Mouse (Mus musculus): ENCODE data around the gene Rnf144a.

Rnf144a gene

DNA sequence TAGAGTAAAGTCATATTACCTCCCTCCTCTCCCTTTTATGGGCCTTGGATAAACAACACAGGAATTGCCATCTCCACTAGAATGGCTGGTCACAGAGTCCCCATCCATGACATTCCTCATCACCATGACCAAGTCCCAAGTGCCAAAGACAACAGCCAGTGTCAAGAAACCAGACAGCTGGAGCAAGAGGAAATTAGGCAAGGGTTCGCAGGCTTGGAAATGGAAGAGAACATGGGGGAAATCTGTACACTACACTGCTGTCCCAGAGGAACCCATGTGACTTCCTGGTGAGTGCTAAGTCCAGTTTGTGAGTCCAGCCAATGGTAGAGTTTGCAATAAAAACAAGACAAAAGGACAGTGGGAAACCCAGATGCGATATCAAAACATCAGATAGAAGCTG lies 47.7 kb downstream of the Rnf144a start:
- no peak for DNase-seq

DNA sequence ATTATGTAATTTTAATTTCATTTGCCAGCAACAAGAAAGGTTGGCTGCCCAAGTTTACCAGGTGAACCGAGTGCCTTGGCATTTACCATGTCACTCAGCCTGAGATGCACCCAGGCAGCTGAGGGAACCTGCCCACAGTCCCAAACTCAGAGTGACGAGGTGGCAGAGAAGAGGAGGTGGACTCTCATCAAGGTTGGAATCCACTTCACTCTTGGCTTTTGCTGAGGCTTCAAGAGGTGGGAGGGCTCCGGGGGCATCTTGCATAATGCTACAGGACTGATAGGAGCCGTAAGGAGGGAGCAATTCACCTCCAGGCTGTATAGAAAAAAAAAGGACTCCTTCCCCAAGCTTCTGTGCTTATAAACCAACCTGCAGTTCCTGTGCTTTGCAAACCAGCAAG lies 48.7 kb downstream of the Rnf144a start:
- no peak for DNase-seq

GRCm38 (mm10) chr12:26365531-26366315 lies 49.3 kb downstream of the Rnf144a start:
- DNase-seq = no peak

GRCm38 (mm10) chr12:26364822-26365221 lies 50.2 kb downstream of the Rnf144a start:
- no peak for DNase-seq

DNA sequence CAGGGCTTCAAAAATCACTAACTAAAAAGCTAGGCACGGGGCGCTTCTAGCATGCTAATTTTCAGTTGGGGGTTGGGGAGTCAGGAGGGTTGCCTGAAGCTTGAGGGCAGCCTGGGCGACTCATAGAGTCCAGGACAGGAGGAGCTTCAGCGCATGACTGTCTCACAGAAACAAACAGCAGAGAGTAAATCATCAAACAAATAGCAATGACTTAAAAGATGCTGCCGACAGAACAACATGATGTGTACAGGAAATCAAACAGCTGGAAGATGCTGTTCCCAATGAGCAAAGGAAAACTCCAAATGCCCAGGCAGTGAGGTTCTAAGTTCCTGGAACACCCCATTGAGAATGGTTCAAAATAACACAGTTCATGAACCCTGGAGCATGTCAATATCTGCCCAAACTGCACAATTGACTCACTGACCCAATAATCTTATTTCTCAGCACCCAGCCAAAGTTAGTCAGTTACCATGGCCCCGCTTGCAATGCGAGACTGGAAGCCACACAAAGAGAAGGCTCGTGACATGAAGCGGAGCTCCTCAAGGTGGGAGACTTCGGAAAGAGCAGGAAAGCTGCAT lies 54.0 kb downstream of the Rnf144a start:
- DNase-seq = no peak

DNA sequence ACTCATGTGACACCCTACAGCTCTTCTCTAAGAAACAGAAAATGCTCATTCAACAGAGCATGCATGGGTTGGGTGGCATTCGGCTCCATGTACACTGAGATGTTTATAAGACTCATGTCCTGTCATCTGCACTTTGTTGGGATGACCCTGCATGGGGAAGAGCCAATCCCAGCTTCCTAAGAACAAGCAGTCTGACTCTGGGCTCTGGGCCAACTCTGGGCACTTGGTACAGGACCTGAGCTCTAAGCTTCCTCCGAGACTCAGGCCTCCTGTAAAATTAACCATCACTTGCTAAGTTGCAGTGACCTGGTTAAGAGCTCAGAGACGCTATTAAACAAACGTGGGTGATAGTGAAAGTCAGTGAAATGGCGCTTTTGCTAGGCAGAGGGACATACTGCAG lies 55.2 kb downstream of the Rnf144a start:
- DNase-seq = no peak

DNA sequence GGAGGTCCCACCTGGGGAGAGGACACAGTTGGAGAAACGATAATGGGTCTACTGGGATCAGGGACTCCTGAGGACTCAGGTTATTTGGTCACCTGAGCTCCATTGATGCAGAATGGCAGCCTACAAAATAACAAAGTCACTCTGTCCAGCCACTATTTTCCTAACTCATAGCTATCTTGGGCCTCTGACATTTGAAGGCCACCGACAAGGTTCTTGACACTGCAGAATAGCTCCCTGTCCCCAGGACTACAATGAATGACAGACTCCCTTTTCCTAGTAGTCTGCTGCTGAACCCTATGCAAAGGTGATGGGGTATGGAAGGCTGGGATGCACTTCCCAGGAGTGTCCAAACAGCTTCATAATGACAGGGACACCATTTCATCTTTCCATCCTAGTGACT lies 55.8 kb downstream of the Rnf144a start:
- no peak for DNase-seq

GRCm38 (mm10) chr12:26357246-26357645 lies 57.8 kb downstream of the Rnf144a start:
- no peak for DNase-seq

DNA sequence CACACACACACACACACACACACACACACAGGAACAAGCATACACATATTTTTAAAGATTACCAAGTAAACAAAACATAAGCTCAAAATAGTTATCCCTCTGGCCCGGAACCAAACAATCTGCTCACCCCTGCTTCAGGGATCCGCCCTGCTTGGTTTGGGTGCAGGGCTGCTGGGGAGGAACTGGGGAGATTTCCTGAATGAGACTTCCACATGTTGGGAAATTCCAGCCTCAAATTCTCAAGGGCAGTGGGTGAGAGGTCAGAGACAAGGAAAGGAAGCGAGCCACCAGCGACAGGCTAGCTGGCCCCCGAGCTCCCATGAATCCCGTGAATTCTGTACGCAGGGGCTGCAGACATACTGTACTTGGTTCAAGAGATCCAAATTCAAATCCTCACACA lies 58.9 kb downstream of the Rnf144a start:
- DNase-seq = no peak

DNA sequence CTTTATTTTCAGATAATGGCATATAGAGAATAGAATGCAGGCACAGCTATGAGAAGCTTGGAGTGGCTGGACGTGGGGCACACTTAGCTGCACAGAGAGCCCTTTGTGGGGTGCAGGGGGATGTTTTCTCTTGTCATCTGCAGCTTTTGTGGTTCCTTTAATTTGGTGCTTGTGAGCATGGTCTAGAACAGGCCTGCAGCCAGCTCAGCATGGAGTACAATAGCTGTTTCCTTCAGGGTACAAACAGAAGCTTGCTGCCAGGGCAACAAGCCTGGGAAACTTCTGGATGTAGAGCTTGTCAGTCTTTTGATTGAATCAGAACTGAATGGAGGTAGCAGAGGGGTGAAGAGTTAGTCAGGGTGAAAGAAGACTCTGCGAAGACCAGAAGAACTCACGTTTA lies 63.7 kb downstream of the Rnf144a start:
- no peak for DNase-seq

DNA sequence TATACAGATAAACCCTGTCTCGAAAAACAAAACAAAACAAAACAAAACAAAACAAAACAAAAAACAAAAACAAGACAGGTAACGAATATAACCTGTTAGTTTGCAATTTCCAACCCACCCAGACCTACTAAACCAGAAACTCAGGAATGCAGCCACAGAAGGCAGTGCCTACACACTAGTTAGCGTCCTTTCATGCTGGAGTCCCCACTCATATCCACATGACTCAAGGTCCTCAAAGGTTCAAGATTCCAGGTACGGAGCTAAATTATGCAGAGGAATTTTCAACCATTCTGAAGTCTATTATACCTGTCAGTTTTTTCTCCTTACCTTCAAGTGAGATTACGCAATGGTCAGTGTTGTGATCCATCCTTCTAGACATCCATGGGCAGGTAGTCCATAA lies 70.6 kb downstream of the Rnf144a start:
- no peak for DNase-seq

DNA sequence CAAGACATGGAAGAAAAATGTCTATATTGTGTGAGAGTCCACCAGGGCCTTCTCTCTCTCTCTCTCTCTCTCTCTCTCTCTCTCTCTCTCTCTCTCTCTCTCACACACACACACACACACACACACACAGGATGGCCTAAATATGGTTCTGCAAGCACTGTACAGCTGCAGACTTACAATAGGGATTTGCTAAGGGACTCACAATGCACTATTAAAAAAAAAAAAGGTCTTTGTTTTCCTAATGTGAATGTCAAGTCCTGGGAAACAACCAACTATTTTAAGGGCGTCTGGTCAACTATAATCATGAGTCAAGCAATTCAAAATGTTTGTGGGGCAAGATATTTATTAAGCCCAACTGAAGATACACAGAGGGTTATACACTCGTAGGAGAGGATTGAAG lies 71.9 kb downstream of the Rnf144a start:
- DNase-seq = no peak

DNA sequence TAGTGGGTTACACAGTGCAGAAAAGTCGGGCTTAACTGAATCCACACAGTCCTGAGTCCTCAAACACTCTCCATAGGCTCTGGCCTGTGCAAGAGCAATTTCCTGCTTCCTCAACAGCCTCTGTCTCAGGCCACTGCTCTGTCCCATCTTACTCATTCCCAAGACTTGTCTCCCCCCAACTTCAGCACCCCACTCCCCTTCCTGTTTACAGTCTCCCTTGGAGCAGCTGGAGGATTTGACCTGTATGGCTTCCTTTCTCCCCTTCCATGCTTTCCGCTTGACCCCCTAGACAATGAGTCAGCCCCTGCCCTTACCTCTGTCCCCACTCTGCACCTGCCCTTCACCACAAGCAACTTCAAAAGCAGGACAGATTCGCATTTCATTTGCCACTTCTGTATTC lies 72.4 kb downstream of the Rnf144a start:
- DNase-seq = no peak

GRCm38 (mm10) chr12:26342086-26342485 lies 73.0 kb downstream of the Rnf144a start:
- no peak for DNase-seq

GRCm38 (mm10) chr12:26340621-26341020 lies 74.4 kb downstream of the Rnf144a start:
- no peak for DNase-seq

DNA sequence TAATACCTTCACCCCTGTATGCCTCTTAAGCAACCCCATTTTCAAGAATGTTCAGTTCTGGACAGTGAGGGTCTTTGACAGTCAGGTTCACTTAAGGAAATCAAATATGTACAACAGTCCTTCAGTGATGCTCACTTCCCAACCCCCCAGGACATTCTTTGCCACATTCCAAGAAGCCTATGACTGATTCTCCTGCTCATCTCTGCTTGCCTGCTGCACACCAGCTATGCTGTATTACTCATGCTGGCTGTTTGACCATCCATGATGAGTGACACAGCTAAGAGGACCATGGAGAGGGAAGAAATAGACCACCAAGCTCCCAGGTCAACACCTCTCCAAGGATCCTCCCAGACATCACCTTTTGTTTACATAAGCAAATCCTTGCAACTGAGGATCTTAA lies 75.2 kb downstream of the Rnf144a start:
- DNase-seq = no peak

- DNase-seq = no peak
These were observed 75.9 kb downstream of the Rnf144a start for GRCm38 (mm10) chr12:26339181-26339580.

GRCm38 (mm10) chr12:26333678-26334077 lies 81.4 kb downstream of the Rnf144a start:
- no peak for DNase-seq

DNA sequence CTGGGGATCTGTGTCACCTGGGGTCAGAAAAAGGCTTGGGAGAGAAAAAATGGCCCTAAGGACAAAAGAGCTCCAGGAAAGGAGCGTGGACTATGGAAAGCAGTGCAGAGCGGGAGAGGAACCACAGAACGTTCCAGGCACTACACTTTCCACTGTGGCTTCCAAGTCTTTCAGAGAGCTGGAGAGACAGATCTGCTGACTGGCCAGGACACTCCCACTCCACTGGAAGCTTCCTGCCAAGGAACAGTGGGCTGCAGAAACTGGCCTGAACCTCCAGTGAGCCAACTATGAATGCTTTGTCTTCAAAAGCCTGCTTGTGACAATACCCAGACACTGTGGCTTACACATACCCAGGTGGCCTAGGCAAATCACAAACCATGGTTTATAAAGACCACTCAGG lies 84.0 kb downstream of the Rnf144a start:
- DNase-seq = no peak

GRCm38 (mm10) chr12:26329756-26330155 lies 85.3 kb downstream of the Rnf144a start:
- no peak for DNase-seq

GRCm38 (mm10) chr12:26329031-26329675 lies 85.9 kb downstream of the Rnf144a start:
- no peak for DNase-seq

GRCm38 (mm10) chr12:26323783-26324364 lies 91.2 kb downstream of the Rnf144a start:
- DNase-seq = no peak

- DNase-seq = no peak
These were observed 98.8 kb downstream of the Rnf144a start for GRCm38 (mm10) chr12:26316261-26316660.

DNA sequence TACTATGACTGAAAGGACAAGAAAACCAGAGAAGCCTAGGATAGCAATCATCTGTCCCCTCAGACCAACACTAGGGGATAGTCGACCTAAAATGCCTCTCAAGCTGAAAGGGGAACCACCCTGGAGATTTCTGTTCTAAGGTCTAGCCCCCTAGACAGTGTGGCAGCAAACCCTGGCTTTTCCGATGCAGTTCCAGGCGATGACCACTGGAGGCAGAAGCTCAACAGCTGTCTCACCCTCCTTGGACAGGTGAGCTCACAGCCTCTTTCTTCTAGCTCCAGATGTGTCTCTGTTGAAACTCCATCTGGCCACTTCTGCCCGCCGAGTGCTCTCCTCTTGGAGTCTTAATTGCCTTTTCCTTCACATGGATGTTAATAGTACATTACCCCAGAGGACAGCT lies 100.1 kb downstream of the Rnf144a start:
- peak; percentile 60 to 64 for DNase-seq
